Mouse (Mus musculus) Muller cell, postnatal 12 days (primary cell): ENCODE data around the gene Dnajc8.

Experiments used
- DNase-seq: peaks from one replicate; pipeline ENCODE4 v3.0.0-alpha.2; 2015; ENCODE audit errors: inconsistent ontology term

Dnajc8 gene

GRCm38 (mm10) chr4:132535406-132536121, at the start of gene Dnajc8:
TSS of gene Dnajc8 (plus strand) at chr4:132535550.
- peak; percentile 90 for DNase-seq

DNA sequence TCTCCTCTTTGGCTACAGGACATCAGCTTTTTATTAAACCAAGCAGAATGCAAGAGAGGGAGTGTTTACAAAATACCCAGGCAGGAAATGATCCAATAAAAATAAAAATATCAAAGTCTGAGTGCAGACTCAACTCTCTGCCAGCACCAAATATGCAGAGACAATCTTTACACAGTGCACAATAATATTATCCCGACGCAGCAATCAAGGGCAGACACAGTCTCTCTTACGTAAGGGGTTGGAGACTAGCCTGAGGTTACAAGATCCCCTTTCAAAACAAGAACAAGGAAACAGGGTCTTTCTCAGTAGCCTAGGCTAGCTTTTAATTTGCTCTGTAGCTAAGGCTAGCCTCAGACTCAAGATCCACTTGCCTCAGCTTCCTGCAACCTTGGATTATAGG, 46.8 kb upstream of the Dnajc8 start:
- no peak for DNase-seq

- DNase-seq = no peak
Measured at GRCm38 (mm10) chr4:132488976-132489375, 46.4 kb upstream of the Dnajc8 start.

DNA sequence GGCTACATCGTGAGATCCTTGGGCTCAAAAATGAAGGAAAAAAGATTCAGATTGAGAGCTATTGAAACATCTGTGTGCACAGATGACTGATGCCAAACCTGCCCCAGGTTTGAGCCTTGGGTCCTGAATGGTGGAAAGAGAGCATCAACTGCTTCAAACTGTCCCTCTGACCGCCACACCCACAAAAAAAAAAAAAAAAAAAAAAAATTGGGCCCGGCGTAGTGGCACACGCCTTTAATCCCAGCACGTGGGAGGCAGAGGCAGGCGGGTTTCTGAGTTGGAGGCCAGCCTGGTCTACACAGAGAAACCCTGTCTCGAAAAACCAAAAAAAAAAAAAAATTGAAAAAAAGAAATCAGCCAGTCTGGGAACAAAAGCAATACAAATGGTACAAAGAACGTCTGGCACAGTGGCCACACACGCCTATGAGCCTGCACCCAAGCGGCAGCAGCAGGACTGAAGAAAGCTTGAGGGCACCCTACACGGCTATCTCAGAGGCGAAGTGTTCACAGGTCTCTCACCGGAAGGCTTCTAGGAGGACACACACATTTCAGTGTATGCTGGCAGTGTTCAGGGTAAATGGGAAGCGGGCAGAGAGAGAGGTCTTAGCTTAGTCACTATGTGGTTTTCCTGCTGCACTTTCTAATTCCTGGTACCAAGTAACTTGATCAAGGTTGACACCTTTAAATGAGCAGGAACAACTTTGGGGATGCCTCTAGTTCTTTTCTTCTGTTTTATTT, 44.9 kb upstream of the Dnajc8 start:
- no peak for DNase-seq

DNA sequence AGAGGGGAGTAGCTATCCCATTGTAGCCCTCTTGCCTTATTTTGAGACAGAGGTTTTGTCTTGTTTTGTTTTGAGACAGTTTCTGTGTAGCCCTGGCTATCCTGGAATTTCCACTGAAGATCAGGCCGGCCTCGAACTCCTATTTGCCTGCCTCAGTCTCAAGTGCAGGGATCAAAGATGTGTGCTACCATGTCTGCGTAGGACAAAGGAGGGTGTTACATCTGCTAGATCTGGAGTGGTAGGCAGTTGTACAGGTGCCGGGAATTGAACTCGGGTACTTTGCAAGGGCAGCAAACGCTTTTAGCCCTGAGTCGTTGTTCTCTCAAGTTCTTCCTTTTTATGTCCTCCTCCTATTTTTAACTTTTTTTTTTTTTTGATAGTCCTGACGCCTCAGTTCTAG, 44.3 kb upstream of the Dnajc8 start:
- no peak for DNase-seq

DNA sequence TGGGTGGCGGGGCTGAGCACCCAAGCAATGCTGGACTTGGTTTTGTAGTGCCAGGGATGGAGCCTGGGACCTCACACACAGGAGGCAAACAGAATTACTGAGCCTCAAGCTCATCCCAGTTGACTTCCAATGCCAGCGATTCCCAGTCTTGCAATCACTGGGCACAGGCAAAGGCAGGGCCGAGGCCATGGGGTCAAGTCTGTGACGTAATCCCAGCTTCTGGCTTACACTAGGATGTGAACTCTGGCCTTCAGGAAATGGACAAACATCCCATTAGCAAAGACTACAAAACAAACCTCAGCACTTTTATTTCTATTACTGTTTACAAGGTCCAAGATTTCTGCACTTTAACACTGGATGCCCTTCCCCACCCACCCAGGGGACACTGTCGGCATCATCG, 43.6 kb upstream of the Dnajc8 start:
- DNase-seq = no peak

GRCm38 (mm10) chr4:132492178-132493060, 42.9 kb upstream of the Dnajc8 start:
- no peak for DNase-seq

DNA sequence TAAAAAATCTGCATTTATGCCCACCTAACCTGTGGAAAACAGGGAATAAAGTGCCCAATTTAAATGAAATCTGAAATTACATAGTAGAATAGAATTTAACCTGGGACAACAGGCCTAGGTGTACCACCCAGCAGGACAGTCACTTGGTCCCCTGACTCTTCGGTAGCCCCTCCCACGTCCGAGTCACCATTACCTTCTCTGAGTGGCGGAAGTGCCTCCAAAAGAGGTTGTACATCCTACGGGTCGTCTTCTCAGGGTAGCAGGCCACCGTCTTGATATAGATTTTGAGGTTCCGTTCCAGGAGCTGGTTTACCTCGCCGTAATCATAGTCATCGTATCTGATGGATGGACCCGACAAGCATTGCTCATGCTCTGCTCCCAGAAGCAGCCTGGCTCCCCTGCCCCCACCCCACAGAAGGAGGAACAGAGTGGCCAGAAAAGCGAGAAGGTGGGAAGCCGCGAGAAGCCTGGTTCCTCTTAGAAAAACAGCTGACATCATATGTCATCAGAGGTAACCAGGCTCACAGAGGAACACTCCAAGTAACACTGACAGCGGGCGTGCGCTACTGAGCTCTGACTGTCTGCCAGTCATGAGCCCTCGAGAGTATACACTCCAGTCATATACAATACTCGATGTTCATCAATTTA, 41.0 kb upstream of the Dnajc8 start:
- DNase-seq = no peak

GRCm38 (mm10) chr4:132501639-132502038, 33.7 kb upstream of the Dnajc8 start:
- no peak for DNase-seq

- DNase-seq = no peak
Measured at GRCm38 (mm10) chr4:132503344-132503743, 32.0 kb upstream of the Dnajc8 start.

GRCm38 (mm10) chr4:132505034-132505738, 30.2 kb upstream of the Dnajc8 start:
- DNase-seq = no peak

DNA sequence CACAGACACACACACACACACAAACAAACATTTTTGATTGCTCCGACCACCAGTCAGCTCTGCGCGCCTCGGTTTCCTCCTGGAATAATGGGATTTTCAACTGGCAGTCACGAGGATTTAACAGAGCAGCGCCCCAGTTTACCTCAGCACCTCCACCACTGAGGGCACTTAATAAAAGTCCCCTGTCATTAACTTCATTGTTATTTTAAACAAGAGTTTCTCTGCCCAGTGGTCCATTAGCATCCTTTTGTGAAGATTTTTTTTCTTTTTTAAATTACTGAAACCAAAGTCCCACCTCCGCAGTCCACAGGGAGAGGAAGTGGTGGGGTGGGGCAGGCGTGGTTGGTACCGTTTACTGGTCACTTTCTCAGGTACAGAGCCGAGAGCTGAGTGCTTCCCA, 29.6 kb upstream of the Dnajc8 start:
- DNase-seq = no peak

DNA sequence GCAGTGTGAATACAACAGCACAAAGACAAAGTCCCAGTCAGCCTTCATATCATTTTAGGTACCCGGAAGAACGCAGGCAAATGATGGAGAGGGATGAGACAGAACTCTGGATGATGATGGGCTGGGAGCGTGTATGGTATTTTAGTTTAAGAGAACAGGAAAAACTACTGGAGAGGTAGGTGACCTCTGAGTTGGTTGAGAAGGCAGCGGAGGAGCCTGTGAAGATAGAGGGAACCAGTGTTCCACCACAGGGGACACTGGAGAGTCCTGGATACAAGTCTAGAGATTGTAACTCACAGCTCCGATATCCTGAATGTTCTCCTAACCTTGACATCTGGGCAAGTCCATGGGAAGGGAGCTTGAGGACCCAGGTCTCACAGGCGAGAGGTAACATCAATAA, 29.1 kb upstream of the Dnajc8 start:
- DNase-seq = no peak

GRCm38 (mm10) chr4:132507210-132507609, 28.1 kb upstream of the Dnajc8 start:
- no peak for DNase-seq

GRCm38 (mm10) chr4:132509621-132510296, 25.6 kb upstream of the Dnajc8 start:
- peak; percentile 97 for DNase-seq

- peak; percentile 99 for DNase-seq
Measured at GRCm38 (mm10) chr4:132510352-132510798, 25.0 kb upstream of the Dnajc8 start, which contains the start of gene Sesn2. TSS of gene Sesn2 (minus strand) at chr4:132510501.

DNA sequence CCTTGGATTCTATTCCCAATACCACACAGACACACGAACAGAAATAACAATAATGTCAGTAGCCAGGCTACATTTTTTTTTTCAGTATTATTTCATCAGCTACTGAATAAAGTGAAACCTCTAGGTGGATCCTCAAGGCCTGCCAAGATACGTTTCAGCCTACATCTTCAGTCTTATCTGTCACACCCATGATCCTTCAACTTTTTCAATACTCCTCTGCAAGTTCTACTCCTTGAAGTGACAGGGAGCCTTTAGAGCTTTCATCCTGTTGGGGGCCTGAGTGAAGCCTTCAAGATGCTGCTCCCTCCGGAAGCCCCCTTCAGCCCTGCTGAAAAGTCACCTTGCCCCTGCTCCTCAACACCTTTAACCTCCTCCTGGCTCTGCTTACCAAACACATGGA, 23.3 kb upstream of the Dnajc8 start:
- no peak for DNase-seq

- peak; percentile 62 for DNase-seq
Measured at GRCm38 (mm10) chr4:132513395-132514273, 21.7 kb upstream of the Dnajc8 start.

- peak; percentile 92 for DNase-seq
Measured at GRCm38 (mm10) chr4:132514555-132515135, 20.7 kb upstream of the Dnajc8 start.
